Mouse (Mus musculus) kidney, adult 8-10 months (tissue): ENCODE results near the gene Mrgpra3.

Source experiments
- DNase-seq, 2 experiments: peaks; one replicate each; pipeline ENCODE4 v3.0.0; 2022

The Mrgpra3 gene

DNA sequence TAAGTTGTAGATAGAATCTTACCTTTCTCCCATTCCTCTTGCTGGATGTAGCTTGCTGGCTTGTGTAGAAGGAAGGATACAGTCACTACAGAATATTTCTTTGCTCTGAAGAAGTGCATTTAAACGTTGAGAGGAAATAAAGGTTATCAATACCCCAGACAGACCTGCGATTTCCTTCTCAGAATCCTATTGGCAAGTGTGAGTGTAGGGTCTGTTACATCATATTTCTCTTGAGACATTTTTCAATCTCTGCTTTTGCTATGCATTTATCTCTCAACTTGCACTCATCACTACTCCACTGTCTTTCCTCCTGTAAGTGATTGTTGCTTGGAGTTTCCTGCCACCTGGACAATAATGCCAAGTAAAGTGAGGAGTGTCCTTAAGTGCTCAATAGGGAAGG lies at the start of gene Mrgpra3:
Mrgpra3 (minus strand) TSS at position 101 of the 400 bp plus-strand sequence.
- DNase-seq, result no peak
